Mouse (Mus musculus) cerebellum, postnatal 4 days (tissue): ENCODE measurements around the gene Gp1bb.

Experiments used
- DNase-seq, 2 experiments: peaks; one replicate each; pipeline ENCODE4 v3.0.0; 2022; ENCODE audit warnings: low spot score in 2 of 2, mixed read lengths in 1 of 2

Gene Gp1bb

DNA sequence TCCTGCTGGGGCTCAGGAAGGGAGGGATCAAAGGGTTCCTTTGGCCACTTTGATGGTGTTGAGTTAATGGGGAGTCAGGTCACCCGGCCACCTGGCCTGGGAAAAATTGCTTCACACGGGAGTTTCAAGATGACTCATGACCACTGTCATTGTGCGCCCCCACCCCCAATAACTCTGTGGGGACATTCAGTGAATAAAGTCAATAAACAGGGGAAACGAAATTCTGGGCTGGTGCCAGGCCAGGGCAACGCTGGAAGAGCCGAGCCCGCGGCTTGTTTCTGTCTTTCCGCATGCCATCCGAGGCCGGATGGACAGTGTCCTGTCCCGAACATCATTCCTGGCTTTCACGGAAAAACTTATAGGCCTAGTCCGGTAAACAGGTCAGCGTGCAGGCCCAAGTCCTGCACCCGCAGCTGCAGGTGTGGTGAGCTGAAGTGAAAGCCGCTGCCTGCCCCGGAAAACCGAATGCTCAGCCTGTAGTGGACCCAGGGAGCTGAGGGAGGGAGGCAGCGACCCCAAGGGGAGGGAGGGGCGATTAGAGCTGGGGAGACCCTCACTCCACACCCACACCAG is 41.1 kb downstream of the Gp1bb start:
- no peak for DNase-seq

- DNase-seq = no peak
Measured at GRCm38 (mm10) chr16:18580389-18580788, 41.8 kb downstream of the Gp1bb start.

DNA sequence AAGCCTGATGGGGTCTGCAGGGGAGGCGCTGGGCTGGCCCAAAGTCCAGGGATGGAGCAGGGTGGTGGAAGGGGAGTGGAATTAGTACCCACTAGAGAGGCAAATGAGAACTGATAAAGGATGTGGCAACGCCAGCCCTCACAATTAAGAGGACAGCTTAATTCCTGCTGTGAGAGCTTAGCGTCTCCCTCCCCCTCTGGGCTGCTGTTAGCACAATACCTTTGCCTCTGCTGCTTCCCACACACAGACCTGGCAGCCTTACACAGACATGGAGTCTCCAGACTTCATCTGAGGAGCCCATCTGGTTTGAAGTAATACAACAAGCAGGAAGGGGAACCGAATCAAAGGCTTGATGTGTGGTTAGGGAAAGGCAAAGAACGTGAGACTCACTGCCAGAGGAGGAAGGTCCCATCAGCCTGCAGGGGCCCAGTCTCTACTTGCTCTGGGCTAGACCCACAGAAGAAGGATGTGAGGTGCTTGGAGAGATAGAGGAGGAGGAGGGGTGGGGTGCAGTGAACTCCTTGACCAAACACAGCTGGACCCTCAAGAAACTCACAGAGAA is 44.5 kb downstream of the Gp1bb start:
- DNase-seq = no peak

DNA sequence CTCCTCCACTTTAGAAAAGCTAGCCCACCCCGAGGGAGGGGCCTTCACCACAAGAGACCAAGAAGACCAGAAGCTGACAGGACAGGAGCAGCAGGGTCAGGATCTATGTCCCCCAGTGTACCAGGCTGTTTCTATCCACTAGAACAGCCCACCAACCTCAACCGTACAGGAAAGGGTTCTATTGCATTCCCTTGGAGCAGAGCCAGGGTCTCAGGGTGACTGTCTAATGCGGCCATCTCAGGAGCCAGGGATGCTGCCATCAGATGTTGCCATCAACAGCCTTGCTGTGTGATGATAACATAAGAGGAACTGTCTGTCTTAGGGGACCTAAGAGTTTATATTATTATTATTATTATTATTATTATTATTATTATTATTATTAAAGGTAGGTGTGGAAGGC is 45.1 kb downstream of the Gp1bb start:
- DNase-seq = no peak

- DNase-seq = no peak
Measured at GRCm38 (mm10) chr16:18574196-18574595, 48.0 kb downstream of the Gp1bb start.
